Mouse (Mus musculus) layer of hippocampus, adult 2 months (tissue): ENCODE data around the gene Ccnq. TPM values are rescaled to one million over a fixed set of nuclear protein-coding genes. Genes with fewer than 3 reads are reported as not detected.
"Not testable (repeated sequence)": the region's sequence is repeated elsewhere in the genome, so short reads cannot be mapped to it uniquely, and the experiment has no call there.

Experiments
- DNase-seq, 2 experiments: peaks; one replicate each; pipeline ENCODE4 v3.0.0; 2022; ENCODE audit warnings: low spot score in 2 of 2
- H3K27ac ChIP-seq: fragments of 200-600 bp; 2 replicates; pipeline ENCODE4 v1.8.1; 2022
- H3K4me3 ChIP-seq: fragments of 200-600 bp; 2 replicates; pipeline ENCODE4 v1.8.1; 2022; ENCODE audit warnings: mild to moderate bottlenecking
- CTCF ChIP-seq: fragments of 200-600 bp; conservative IDR thresholded peaks from 2 replicates; pipeline ENCODE4 v1.8.1; 2022; ENCODE audit warnings: antibody characterized with exemption, mild to moderate bottlenecking, moderate library complexity
- total RNA-seq, 2 experiments: library from RNA; stranded (reverse); gene quantifications; 2 replicates each; pipeline ENCODE4 v1.2.3; 2021

Gene Ccnq
- total RNA-seq, 2 experiments from 2014 or later: 20.0 to 20.7 TPM

- no peak for DNase-seq
- H3K27ac ChIP-seq: no peak overlapping the region
- H3K4me3 ChIP-seq: no peak overlapping the region
- no peak for TF ChIP-seq CTCF
Observed at GRCm38 (mm10) chr11:78780002-78780401, 28.5 kb upstream of the Ccnq start.

DNA sequence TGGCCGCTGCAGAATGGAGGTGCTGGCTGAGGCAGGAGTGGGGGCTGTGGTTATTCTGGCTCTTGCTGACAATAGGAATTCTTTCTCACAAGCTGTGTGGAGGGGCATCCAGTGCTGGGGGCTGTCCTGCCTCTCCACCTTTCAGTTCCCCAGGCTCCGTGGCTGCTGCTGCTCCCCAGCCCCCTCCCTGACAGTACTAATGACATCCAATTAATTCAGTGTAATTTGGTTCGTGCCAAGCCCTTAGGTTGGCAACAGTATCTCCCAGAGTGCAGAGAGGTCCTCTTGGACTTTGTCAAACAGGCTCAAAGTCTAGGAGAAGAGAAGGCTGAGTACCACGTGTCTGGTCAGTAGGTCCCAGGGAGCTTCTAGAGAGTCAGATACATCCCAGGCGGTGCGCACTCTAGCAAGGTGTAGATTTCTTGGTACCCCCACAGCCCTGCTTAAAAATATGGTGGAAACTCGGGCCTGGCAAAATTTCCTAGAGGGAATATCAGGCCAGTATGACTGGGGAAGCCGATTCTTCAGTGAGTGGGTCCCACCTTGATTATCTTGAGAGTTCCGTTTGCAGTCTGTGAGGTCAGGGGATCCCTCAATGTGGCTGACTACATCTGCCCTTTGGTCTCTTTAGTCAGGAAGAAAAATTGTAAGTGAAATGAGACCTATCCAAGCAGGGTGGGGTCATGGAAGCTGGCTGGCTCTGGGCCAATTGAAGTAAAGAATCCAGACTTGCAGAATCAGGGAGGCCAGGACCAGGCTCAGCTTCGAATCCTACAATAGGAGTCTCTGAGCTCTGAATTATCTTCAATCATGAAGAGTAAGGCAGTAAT is 26.5 kb upstream of the Ccnq start:
- DNase-seq: no peak
- Histone ChIP-seq H3K27ac (no peak overlapping the region), H3K4me3 (no peak overlapping the region)
- no peak for TF ChIP-seq CTCF

GRCm38 (mm10) chr11:78771751-78772283 is 20.3 kb upstream of the Ccnq start:
- TF ChIP-seq CTCF: no peak
- peak overlapping the region; percentile 49; the same call in 1 of the 2 replicates for H3K27ac ChIP-seq
- no peak overlapping the region for H3K4me3 ChIP-seq
- DNase-seq: peak; percentile 37 to 41

GRCm38 (mm10) chr11:78770436-78770835 is 18.9 kb upstream of the Ccnq start:
- no peak overlapping the region for H3K4me3 ChIP-seq
- DNase-seq: no peak
- no peak for TF ChIP-seq CTCF
- no peak overlapping the region for H3K27ac ChIP-seq

DNA sequence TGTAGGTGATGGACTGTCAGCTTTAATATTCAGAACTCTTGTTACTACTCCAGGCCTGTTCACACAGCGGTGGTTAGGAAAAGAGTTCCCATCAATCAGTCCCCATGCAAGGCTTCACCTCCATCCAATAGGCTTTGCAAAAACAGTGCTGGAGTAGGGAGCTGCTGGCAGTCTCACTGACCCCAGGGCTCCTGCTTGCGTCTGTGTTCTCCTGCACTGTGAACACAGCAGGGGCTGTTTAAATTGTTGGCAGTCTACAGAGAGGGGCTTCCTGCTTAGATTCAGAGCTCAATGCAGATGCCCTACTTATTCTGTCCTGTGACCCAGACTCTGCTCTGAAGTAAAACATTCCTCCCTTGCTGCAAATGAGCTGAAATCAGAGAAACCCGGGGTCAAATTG is 17.2 kb upstream of the Ccnq start:
- TF ChIP-seq CTCF: no peak
- no peak overlapping the region for H3K27ac ChIP-seq
- H3K4me3 ChIP-seq: no peak overlapping the region
- DNase-seq: no peak

DNA sequence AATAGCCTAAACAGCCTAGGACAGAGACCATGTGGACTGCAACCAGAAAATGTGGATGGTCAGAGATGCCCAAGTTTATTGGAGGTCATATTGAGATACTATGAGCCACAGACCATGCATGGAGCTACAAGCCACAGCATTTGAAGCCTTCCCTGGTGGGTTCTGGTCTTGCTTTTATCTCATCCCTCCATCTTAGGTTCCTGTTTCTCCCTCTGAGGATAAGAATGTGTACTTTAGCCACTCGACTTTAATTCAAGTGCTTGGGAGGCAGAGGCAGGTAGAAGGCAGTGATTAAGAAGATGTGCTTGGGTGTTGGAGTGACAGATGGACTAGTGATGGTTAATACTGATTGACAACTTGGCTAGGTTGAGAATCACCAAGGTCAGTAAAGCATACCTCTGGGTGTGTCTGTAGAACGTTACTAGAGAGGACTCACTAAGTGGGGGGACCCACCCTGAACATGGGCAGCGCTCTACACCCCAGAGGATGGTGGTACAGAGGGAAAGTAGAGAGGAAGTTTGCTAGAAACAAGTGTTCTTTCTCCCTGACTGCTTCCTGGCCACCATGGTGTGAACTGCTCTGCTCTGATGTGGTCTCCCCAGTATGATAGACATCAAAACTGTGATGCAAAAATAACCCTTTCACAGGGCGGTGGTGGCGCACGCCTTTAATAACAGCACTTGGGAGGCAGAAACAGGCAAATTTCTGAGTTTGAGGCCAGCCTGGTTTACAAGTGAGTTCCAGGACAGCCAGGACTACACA is 14.7 kb upstream of the Ccnq start:
- no peak for TF ChIP-seq CTCF
- H3K27ac ChIP-seq: no peak overlapping the region
- DNase-seq: no peak
- H3K4me3 ChIP-seq: no peak overlapping the region

GRCm38 (mm10) chr11:78764820-78765219 is 13.3 kb upstream of the Ccnq start:
- Histone ChIP-seq H3K27ac (no peak overlapping the region), H3K4me3 (no peak overlapping the region)
- no peak for DNase-seq
- TF ChIP-seq CTCF: no peak

DNA sequence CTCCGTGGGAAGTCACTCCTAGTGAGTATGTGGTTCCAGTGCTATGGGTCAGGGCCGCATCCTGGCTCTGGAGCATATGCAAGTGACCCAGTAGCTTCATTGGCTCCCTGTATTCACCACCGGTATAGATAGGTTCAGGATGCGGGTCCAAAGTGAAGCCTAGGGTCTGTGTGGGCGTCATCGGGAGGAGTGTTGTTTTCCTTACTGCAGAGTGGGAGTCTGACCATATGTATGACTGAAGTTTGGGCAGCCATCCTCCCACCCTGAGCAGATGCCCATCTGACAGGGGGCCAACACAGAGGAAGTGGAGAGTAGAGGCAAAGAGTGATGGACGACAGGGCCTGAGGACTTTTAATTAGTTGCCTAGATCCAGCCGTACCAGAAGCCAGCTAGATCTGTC is 12.8 kb upstream of the Ccnq start:
- no peak for DNase-seq

GRCm38 (mm10) chr11:78762201-78762600 is 10.7 kb upstream of the Ccnq start:
- H3K4me3 ChIP-seq: no peak overlapping the region
- no peak for DNase-seq
- no peak for TF ChIP-seq CTCF
- no peak overlapping the region for H3K27ac ChIP-seq

More for the DNA sequence above, 12.8 kb upstream of the Ccnq start:
- Histone ChIP-seq H3K27ac (no peak overlapping the region), H3K4me3 (no peak overlapping the region)
- TF ChIP-seq CTCF: no peak

DNA sequence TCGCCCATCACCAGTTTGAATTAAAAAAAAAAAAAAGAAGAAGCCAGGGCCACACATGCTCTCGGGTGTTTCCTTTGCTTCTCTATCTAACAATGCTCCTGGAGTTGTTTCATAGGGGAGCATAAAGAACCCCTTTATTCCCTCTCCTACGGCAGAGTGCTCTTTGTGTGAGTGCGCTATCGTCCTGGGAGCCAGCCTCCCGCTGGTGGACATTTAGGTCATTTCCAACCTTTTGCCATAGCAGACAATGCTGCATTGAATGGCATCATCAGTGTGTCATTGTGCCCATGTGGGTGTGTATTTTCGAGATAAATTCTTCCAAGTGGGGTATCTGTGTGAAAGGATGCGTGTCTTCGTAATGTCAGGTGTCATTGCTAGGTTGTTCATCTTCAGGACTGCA is 9.6 kb upstream of the Ccnq start:
- Histone ChIP-seq H3K4me3 (no peak overlapping the region), H3K27ac (no peak overlapping the region)
- DNase-seq: no peak
- no peak for TF ChIP-seq CTCF

GRCm38 (mm10) chr11:78755299-78755698 is 3.8 kb upstream of the Ccnq start:
- Histone ChIP-seq H3K27ac (no peak overlapping the region), H3K4me3 (no peak overlapping the region)
- no peak for TF ChIP-seq CTCF
- no peak for DNase-seq

DNA sequence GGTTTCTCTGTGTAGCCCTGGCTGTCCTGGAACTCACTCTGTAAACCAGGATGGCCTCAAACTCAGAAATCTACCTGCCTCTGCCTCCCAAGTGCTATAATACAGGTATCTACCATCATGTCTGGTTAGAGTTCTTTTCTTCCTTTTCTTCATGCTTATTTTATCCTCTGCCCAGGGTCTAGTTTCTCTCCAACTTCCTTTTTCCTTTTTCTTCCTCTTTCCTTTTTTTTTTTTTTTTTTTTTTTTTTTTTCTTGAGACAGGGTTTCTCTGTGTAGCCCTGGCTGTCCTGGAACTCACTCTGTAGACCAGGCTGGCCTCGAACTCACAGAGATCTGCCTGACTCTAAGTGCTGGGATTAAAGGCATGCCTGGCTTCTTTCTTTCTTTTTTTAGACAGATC is 2.6 kb upstream of the Ccnq start:
- not testable (repeated sequence) for DNase-seq, H3K4me3 ChIP-seq, H3K27ac ChIP-seq

GRCm38 (mm10) chr11:78753183-78753582 is 1.7 kb upstream of the Ccnq start:
- Histone ChIP-seq H3K4me3 (no peak overlapping the region), H3K27ac (no peak overlapping the region)
- no peak for DNase-seq
- TF ChIP-seq CTCF: no peak

DNA sequence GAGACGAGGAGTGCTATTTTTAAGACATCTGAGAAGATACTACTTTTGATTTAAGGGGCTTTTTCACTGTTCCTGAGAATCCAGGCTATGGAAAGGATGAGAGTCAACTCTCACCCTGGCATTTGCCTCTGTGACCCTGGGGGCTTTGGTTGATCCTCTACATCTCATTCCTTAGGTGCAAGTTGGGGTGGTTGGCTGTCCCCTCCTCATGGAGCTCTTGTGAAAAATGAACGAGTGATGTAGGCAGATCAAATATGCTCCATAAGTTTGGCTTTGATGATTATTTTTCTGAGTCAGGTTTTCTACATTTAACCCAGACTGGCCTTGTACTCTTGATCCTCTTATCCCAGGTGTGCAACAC is 294 bp upstream of the Ccnq start:
- Histone ChIP-seq H3K27ac (peak overlapping the region; percentile 88), H3K4me3 (peak overlapping the region; percentile 70)
- DNase-seq: no peak
- no peak for TF ChIP-seq CTCF
